Mouse (Mus musculus) adrenal gland, postnatal 10 days (tissue): Measurements from ENCODE around the gene Coro1b. TPM values are rescaled to one million over a fixed set of nuclear protein-coding genes. Genes with fewer than 3 reads are reported as not detected.

ENCODE experiments used
- DNase-seq: peaks from one replicate; pipeline ENCODE4 v3.0.0; 2021; ENCODE audit warnings: mixed read lengths
- long read RNA-seq, 2 experiments: library from polyadenylated mRNA; stranded (forward); transcript quantifications; one replicate each; pipeline ENCODE4 v2.0.0; 2021
- total RNA-seq, 2 experiments: library from RNA; stranded (reverse); gene quantifications; 2 replicates each; pipeline ENCODE4 v1.2.3; 2021

The Coro1b gene
- 100 to 1,000 TPM; 185 to 193 TPM for total RNA-seq
- long read RNA-seq, experiment 1, transcript Coro1b-201 (11 exons, 1,888 nt), result major isoform, 90 of 291 reads
- long read RNA-seq, experiment 1, partial matches to known transcripts, result 25 of 291 reads
- long read RNA-seq, experiment 1, other reads (novel, unspliced or antisense), result 176 of 291 reads
- long read RNA-seq, experiment 2, transcript Coro1b-201 (11 exons, 1,888 nt), result major isoform, 38 of 148 reads
- long read RNA-seq, experiment 2, partial matches to known transcripts, result 25 of 148 reads
- long read RNA-seq, experiment 2, other reads (novel, unspliced or antisense), result 84 of 148 reads

GRCm38 (mm10) chr19:4148491-4148806, at the start of gene Coro1b:
Coro1b (plus strand) TSS chr19:4148619.
- peak; percentile 100 for DNase-seq

- DNase-seq, result peak; percentile 97
Measured at GRCm38 (mm10) chr19:4099056-4099455, 49.4 kb upstream of the Coro1b start.

GRCm38 (mm10) chr19:4099837-4100717, 48.3 kb upstream of the Coro1b start, which contains the start of gene Pitpnm1:
Pitpnm1 (plus strand) TSS chr19:4099998.
- peak; percentile 90 for DNase-seq

- DNase-seq, result peak; percentile 81
Measured at GRCm38 (mm10) chr19:4100718-4101261, 47.6 kb upstream of the Coro1b start.

GRCm38 (mm10) chr19:4101466-4101865, 47.0 kb upstream of the Coro1b start:
- no peak for DNase-seq

- no peak for DNase-seq
Measured at GRCm38 (mm10) chr19:4102049-4102448, 46.4 kb upstream of the Coro1b start.

- no peak for DNase-seq
Measured at GRCm38 (mm10) chr19:4102626-4103025, 45.8 kb upstream of the Coro1b start.

GRCm38 (mm10) chr19:4103294-4103693, 45.1 kb upstream of the Coro1b start:
- no peak for DNase-seq

- DNase-seq, result no peak
Measured at GRCm38 (mm10) chr19:4103792-4104191, 44.6 kb upstream of the Coro1b start.

- no peak for DNase-seq
Measured at GRCm38 (mm10) chr19:4104675-4105194, 43.7 kb upstream of the Coro1b start.

- DNase-seq, result no peak
Measured at GRCm38 (mm10) chr19:4106654-4107053, 41.8 kb upstream of the Coro1b start.

GRCm38 (mm10) chr19:4108535-4108934, 39.9 kb upstream of the Coro1b start:
- no peak for DNase-seq

GRCm38 (mm10) chr19:4112063-4112960, 36.1 kb upstream of the Coro1b start:
- DNase-seq, result no peak

GRCm38 (mm10) chr19:4113186-4113805, 35.1 kb upstream of the Coro1b start:
- peak; percentile 96 for DNase-seq

- DNase-seq, result peak; percentile 57
Measured at GRCm38 (mm10) chr19:4113806-4114230, 34.6 kb upstream of the Coro1b start.

- no peak for DNase-seq
Measured at GRCm38 (mm10) chr19:4114551-4114950, 33.9 kb upstream of the Coro1b start.

GRCm38 (mm10) chr19:4115144-4115543, 33.3 kb upstream of the Coro1b start:
- DNase-seq, result no peak

GRCm38 (mm10) chr19:4115816-4116215, 32.6 kb upstream of the Coro1b start:
- no peak for DNase-seq

- DNase-seq, result no peak
Measured at GRCm38 (mm10) chr19:4117006-4117405, 31.4 kb upstream of the Coro1b start.

- DNase-seq, result no peak
Measured at GRCm38 (mm10) chr19:4118350-4118749, 30.1 kb upstream of the Coro1b start.
